Mouse (Mus musculus): ENCODE measurements around the gene Insm1. TPM values are rescaled to one million over a fixed set of nuclear protein-coding genes. Genes with fewer than 3 reads are reported as not detected.

Gene Insm1
- polyA plus RNA-seq, 1 experiment from 2014 or later: not detected

GRCm38 (mm10) chr2:146266539-146266938, 44.8 kb downstream of the Insm1 start:
- Histone ChIP-seq H3K36me3 (no peaks in the 10 kb centered on the region), H3K27ac (no peak overlapping the region), H3K27me3 (no peaks in the 10 kb centered on the region), H3K9ac (replicated peaks) (no peak overlapping the region), H3K4me3 (replicated peaks) (no peak overlapping the region), H3K4me2 (no peak overlapping the region), H3K9me3 (no peaks in the 10 kb centered on the region), H3K4me1 (replicated peaks) (peaks cover 10% of the 10 kb centered on the region)
- ATAC-seq (ENCODE audit: insufficient number of reproducible peaks, insufficient read depth, low FRiP score, low TSS enrichment, low read depth): no peak
- 63% methylated on average over 3 of the region's 3 CpGs for WGBS

All from limb, embryonic 12.5 days (tissue).